Mouse (Mus musculus): ENCODE results near the gene Errfi1.

GRCm38 (mm10) chr4:150880364-150880763 lies 26.6 kb downstream of the Errfi1 start:
- TF ChIP-seq CTCF (IDR thresholded peaks at IDR 0.05; ENCODE audit: control insufficient read depth, insufficient read depth, low read length): no peak
- no peak for TF ChIP-seq POLR2A (IDR thresholded peaks at IDR 0.05; ENCODE audit: borderline replicate concordance, control insufficient read depth, low read depth, low read length)
